Mouse (Mus musculus): ENCODE results near the gene Tha1.

DNA sequence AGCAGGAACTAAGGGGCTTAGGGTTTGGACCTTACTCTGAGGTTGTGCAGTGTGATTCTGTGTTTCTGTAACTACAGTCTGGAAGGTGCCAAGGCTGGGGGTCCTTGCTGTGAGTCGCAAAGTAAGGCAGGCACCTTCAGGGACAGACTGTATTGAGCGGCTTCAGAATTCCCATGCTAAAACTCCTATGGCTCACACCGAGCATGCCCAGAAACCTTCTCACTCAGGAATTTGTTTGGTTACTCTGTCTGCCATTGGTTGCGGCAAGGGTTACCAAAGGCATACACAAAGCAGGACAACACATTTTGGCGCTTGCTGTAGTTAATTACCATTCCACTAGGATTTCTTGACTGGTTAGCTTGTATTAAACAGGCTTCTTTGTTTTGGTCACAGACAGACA is 47.1 kb downstream of the Tha1 start:
- TF ChIP-seq CTCF (IDR thresholded peaks at IDR 0.05; ENCODE audit: low read depth) (no peak), EP300 (IDR thresholded peaks at IDR 0.05; ENCODE audit: low read depth) (no peak; the same call in 1 of the 2 replicates)

Measured in liver, postnatal 0 days (tissue).